Mouse (Mus musculus): ENCODE measurements around the gene Tpbpb. TPM values are rescaled to one million over a fixed set of nuclear protein-coding genes. Genes with fewer than 3 reads are reported as not detected.
"Not testable (repeated sequence)": the region's sequence is repeated elsewhere in the genome, so short reads cannot be mapped to it uniquely, and the experiment has no call there.

Tpbpb gene
- not detected for total RNA-seq (2021)
- long read RNA-seq, experiment 1 = 0 reads
- long read RNA-seq, experiment 2 = 0 reads

DNA sequence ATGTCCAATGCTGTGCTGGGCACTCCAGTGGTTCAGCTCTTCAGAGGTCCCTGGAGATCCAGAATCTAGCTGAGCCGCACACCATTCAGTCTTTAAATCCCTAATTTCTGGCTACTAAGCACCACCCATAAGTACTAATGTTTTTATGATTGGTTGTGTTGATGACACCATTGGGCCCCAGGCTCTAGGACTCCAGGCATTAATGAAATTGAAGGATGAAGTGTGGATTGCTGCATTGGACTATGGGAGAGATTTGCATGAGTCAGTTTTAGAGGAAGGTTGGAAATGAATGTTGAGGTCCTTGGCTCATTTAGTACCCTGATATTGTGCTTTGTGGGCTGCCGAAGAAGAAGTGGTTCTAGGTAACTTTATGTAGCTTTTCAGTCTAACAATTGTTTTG lies at the start of gene Tpbpb:
TSS of gene Tpbpb (minus strand) at position 101 of the 400 bp plus-strand sequence.
- DNase-seq (ENCODE audit: low spot score in 2 of 2) = not testable (repeated sequence)

DNA sequence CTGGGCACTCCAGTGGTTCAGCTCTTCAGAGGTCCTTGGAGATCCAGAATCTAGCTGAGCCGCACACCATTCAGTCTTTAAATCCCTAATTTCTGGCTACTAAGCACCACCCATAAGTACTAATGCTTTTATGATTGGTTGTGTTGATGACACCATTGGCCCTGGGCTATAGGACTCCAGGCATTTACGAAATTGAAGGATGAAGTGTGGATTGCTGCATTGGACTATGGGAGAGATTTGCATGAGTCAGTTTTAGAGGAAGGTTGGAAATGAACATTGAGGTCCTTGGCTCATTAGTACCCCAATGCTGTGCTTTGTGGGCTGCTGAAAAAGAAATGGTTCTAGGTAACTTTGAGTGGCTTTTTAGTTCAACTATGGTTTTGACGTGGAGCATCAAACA lies 37.2 kb upstream of the Tpbpb start, which contains the start of gene Tpbpa:
TSS of gene Tpbpa (minus strand) at position 101 of the 400 bp plus-strand sequence.
- DNase-seq (ENCODE audit: low spot score in 2 of 2) = not testable (repeated sequence)

DNA sequence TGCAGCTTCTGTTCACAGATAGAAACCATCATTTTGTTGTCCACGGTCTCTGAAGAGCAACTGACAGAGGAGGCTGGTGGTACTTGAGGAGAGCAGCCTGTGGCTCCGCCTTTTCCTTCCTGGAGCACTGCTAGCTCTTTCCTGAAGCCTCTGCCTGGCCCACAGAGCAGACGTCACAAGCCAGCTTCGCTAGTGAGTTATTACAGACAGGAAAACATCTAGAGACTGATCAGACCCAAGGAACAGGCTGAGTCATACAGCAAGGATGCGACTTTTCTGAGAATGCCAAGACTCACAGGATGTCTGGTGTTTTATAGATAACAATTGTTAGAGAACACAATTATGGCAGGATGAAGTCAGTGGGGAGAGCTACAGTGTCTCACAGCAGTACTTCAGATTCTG lies 31.8 kb upstream of the Tpbpb start, which contains the start of the genes Gm49391 and Ctla2a:
TSS of gene Gm49391 (minus strand) at position 72 of the 402 bp plus-strand sequence.
TSS of gene Ctla2a (minus strand) at position 126 of the 402 bp plus-strand sequence.
- DNase-seq (ENCODE audit: low spot score in 2 of 2) = no peak

DNA sequence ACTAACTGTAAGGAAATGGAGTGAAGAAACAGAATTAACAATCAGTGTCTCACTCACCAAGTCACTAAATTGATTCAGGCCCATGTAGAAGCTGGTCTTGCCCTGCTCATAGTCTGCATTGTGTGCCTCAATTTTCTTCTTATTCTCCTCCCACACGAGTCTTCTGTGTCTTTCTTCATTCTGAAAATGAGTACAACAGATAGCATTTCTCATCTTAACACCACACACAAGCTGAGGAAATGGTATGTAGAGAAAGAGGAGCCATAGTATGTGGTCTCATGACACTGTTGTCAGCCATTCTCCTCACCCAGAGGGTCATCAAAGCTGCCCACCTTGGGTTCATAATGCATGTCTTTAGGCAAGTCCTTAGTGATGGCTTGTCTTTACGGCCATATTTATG lies 30.8 kb upstream of the Tpbpb start, which contains the start of gene Gm49393:
TSS of gene Gm49393 (minus strand) at position 101 of the 400 bp plus-strand sequence.
- DNase-seq (ENCODE audit: low spot score in 2 of 2) = not testable (repeated sequence)

DNA sequence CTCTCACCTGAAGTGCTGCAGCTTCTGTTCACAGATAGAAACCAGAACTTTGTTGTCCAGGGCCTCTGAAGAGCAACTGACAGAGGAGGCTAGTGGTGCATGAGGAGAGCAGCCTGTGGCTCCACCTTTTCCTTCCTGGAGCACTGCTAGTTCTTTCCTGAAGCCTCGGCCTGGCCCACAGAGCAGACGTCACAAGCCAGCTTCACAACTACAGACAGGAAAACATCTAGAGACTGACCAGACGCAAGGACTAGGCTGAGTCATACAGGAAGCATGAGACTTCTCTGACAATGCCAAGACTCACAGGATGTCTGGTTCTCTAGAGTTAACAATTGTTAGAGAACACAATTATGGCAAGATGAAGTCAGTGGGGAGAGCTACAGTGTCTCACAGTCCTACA lies 7.4 kb downstream of the Tpbpb start, which contains the start of gene Ctla2b:
TSS of gene Ctla2b (minus strand) at position 120 of the 400 bp plus-strand sequence.
- DNase-seq (ENCODE audit: low spot score in 2 of 2) = peak in 1 of 2 experiments; percentile 1

DNA sequence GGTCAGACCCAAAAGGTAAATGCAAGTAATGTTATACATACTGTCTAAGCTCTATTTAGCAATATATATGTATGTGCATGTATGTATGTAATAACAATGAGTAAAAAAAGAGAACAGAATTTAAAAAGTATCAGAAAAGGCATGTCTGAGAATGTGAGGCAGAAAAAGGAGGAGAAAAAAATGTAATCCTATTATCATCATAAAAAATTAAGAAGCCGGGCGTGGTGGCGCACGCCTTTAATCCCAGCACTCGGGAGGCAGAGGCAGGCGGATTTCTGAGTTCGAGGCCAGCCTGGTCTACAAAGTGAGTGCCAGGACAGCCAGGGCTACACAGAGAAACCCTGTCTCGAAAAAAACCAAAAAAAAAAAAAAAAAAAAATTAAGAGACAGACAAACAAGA lies 7.9 kb downstream of the Tpbpb start, which contains the start of gene Gm49392:
TSS of gene Gm49392 (minus strand) at position 101 of the 400 bp plus-strand sequence.
- DNase-seq (ENCODE audit: low spot score in 2 of 2) = not testable (repeated sequence)

DNA sequence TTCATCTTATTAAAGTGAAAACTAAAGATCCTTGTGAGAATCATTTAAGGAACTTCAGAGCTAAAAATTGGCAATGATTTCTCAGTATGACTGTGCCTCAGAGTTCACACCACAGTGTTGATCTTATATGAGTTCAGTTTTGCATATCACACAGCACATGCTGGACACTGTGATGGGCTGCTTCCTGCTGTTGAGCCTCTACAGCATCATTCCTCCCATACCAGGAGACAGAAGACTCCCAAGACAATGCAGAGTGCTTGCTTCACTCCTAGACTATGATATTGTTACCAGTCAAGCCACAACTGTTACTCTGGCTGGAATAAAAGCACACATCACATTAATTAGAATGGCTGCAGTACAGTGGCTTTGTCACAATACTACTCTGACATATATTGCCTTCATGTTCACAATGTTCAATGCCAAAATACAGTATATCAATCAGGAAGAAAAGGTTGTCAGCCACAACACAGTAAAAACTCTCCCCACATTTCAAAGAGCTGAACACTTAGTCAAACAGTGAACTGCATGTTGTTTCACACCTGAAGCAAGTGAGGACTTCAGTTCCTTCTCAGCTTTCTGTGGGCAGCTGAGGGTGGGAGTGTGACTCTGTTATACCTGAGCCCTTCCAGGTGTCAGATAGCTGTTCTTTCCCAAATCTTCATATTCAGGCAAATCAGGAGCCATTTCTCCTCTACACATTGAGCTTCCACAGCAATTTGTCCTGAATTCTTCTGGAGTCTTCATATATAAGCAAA lies 9.1 kb downstream of the Tpbpb start:
- DNase-seq (ENCODE audit: low spot score in 2 of 2) = no peak

DNA sequence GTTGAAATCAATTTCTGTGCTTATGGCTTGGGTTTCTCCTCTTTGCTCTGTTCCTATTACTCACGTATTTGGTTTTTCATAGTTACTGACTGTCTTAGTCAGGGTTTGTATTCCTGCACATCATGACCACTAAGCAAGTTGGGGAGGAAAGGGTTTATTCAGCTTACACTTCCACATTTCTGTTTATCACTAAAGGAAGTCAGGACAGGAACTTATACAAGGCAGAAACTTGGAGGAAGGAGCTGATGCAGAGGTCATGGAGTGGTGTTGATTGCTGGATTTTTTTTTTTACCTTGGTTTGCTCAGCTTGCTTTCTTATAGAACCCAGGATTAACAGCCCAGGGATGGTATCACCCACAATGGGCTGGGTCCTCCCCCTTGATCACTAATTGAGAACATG lies 12.4 kb downstream of the Tpbpb start:
- no peak for DNase-seq (ENCODE audit: low spot score in 2 of 2)

DNA sequence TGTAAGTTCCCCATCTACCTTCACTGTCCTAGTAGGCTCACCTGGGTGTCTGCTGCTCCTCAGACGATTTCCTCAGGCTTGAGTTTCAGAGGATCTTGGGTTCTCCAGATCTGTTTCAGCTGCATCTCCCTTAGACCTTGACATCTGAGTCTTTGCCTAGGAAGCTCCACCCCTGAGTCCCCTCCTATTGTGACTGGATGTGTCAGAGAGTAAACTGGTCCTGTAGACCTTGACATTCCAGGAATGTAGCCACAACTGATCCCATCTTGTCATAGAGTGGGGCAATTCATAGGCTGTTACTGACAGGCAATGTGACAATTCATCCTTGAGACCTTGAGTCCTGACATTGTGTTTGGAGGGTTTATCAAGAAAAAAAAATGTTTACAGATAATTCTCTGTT lies 40.4 kb downstream of the Tpbpb start, which contains the start of gene 4930486L24Rik:
TSS of gene 4930486L24Rik (minus strand) at position 195 of the 400 bp plus-strand sequence.
- no peak for DNase-seq (ENCODE audit: low spot score in 2 of 2)

Other genes starting within 250 kb of the Tpbpb start
- gene BC051665, start 118.5 kb downstream of the Tpbpb start, total RNA-seq (2021) = not detected
- gene Ctsll3, start 102.0 kb downstream of the Tpbpb start, total RNA-seq (2021) = not detected
- gene 4930486L24Rik, start 40.4 kb downstream of the Tpbpb start, total RNA-seq (2021) = under 1 TPM in 1 of 2 experiments, not detected in 1; 0.45 TPM
- gene Gm49392, start 8.0 kb downstream of the Tpbpb start, total RNA-seq (2021) = not detected
- gene Ctla2b, start 7.4 kb downstream of the Tpbpb start, total RNA-seq (2021) = 1 to 10 TPM; 2.1 to 2.3 TPM
- not detected for gene Gm49393, start 30.7 kb upstream of the Tpbpb start, total RNA-seq (2021)
- gene Gm49391, start 31.7 kb upstream of the Tpbpb start, total RNA-seq (2021) = 1 to 10 TPM in 1 of 2 experiments, under 1 TPM in 1; 0.91 to 1.1 TPM
- gene Ctla2a, start 31.7 kb upstream of the Tpbpb start, total RNA-seq (2021) = 10 to 100 TPM; 25.7 to 35.2 TPM
- gene Tpbpa, start 37.1 kb upstream of the Tpbpb start, total RNA-seq (2021) = not detected
- not detected for gene Ctsj, start 101.1 kb upstream of the Tpbpb start, total RNA-seq (2021)
- not detected for gene Ctsq, start 135.8 kb upstream of the Tpbpb start, total RNA-seq (2021)